Mouse (Mus musculus) forebrain, postnatal 0 days (tissue): ENCODE data around the gene Slc8a1. TPM values are rescaled to one million over a fixed set of nuclear protein-coding genes. Genes with fewer than 3 reads are reported as not detected.

Experiments used
- ATAC-seq: fragments of 200-750 bp; cut with Nextera tagmentation; 2 replicates; pipeline ENCODE4 v1.8.0; 2017; ENCODE audit warnings: mild to moderate bottlenecking, moderate library complexity
- DNase-seq: peaks from one replicate; pipeline ENCODE4 v3.0.0-alpha.2; 2015
- H3K27ac ChIP-seq: fragments of 300-500 bp; sonication (generic); 2 replicates; pipeline ENCODE4 v1.5.1; 2014; ENCODE audit warnings: low read depth, mild to moderate bottlenecking, antibody characterized with exemption, low read length, moderate library complexity, mixed read lengths
- H3K27me3 ChIP-seq: fragments of 300-500 bp; sonication (generic); 2 replicates; pipeline ENCODE4 v1.6.1; 2014; ENCODE audit warnings: mild to moderate bottlenecking, low read length, mixed read lengths; ENCODE audit not compliant: insufficient read depth
- H3K36me3 ChIP-seq: fragments of 300-500 bp; sonication (generic); 2 replicates; pipeline ENCODE4 v1.6.1; 2014; ENCODE audit warnings: mild to moderate bottlenecking, moderate library complexity; ENCODE audit not compliant: insufficient read depth
- H3K4me1 ChIP-seq: fragments of 300-500 bp; sonication (generic); 2 replicates; pipeline ENCODE4 v1.6.1; 2014; ENCODE audit warnings: antibody characterized with exemption; ENCODE audit not compliant: insufficient read depth
- H3K4me2 ChIP-seq: fragments of 300-500 bp; sonication (generic); 2 replicates; pipeline ENCODE4 v1.6.1; 2014; ENCODE audit warnings: low read depth, mild to moderate bottlenecking, moderate library complexity
- H3K4me3 ChIP-seq: fragments of 300-500 bp; sonication (generic); 2 replicates; pipeline ENCODE4 v1.5.1; 2014; ENCODE audit warnings: low read depth, low read length, mixed read lengths
- H3K9ac ChIP-seq: fragments of 300-500 bp; sonication (generic); 2 replicates; pipeline ENCODE4 v1.6.1; 2014; ENCODE audit warnings: mild to moderate bottlenecking
- H3K9me3 ChIP-seq: fragments of 300-500 bp; sonication (generic); 2 replicates; pipeline ENCODE4 v1.6.1; 2016; ENCODE audit warnings: low read length
- CTCF ChIP-seq: sonication (generic); IDR thresholded peaks from 2 replicates; pipeline ENCODE4 v1.5.1; 2016; ENCODE audit warnings: antibody characterized with exemption, control low read depth, low read depth
- WGBS: fragments of 180-500 bp; shearing (Covaris S2); extraction: QIAGEN DNeasy Blood & Tissue Kit; methylation state at CpG from one replicate; pipeline ENCODE4 v1.1.7; 2014; 5-methylcytosine and 5-hydroxymethylcytosine counted together
- polyA plus RNA-seq: library from polyadenylated mRNA; unstranded; fragments of >200 nt; fragmentation: Nextera tagmentation; extraction: Ambion mirVana; gene quantifications from 2 replicates; pipeline ENCODE4 v1.2.1, GENCODE M21; 2015
- total RNA-seq: library from RNA; depleted of rRNA; stranded (reverse); fragments of >200 nt; gene quantifications from 2 replicates; pipeline ENCODE4 v1.2.3, GENCODE M21; 2014

The Slc8a1 gene
- total and polyA plus RNA-seq, 2 experiments from 2014 or later, result 16.9 to 143 TPM

DNA sequence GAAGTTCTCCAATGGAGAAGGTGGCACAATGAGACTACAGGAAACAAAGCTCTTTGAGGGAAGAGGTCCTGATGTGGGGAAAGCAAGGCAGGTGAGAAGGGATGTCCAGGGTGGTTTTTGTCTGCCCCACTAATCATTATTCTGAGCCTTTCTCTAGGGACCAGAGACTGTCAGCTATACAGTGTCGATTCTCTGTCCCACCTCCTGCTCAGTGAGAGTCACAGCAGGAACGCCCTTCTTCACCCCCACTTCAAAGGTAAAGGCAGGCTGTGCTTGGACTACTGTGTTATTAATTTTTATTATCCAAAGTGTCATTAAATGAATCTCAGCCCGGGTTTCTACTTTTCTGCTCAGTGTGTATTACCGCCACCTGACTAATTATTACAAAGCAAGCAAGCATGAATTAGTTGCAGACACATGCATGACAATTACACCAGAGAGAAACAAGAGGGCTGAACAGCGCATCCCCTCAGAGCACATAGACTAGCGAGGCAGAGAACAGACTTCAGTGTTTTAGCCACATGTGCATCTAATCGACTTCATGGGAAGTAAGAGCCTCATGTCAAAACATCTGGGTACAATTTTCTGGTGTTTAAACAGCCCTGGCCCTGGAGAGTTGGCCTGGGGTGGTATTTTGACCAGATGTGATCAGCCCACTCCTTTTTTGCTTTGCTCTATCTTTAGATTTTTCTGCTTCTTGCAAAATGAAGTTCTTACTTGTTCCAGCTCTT, 402.0 kb downstream of the Slc8a1 start:
- no peaks in the 10 kb centered on the region for H3K4me1 ChIP-seq
- WGBS, result 55% methylated on average over 7 of the region's 7 CpGs

DNA sequence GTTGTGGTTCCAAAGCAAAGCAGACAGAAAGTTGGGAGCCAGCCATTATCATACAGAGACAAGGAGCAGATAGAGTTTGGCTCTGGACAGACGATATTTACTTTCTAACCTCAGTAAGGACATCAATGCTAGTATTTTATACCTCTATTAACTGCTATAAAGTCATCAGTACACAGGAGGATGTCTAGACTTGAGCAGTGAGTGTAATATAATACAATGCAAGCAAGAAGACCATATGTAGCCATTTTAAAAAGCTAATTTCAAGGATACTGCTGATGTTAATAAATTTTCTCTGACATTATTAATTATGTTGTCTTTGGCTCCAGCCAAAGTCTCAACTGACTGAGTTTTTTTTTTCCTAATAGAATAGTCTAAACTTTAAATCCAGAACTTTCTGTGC, 402.7 kb downstream of the Slc8a1 start:
- Histone ChIP-seq H3K9ac (no peak overlapping the region), H3K9me3 (no peaks in the 10 kb centered on the region), H3K4me3 (no peak overlapping the region), H3K27ac (no peak overlapping the region), H3K36me3 (no peaks in the 10 kb centered on the region), H3K4me1 (no peaks in the 10 kb centered on the region), H3K4me2 (no peak overlapping the region), H3K27me3 (no peaks in the 10 kb centered on the region)
- no peak for TF ChIP-seq CTCF
- DNase-seq (no peak), ATAC-seq (no peak)
- 43% methylated on average over 1 of the region's 1 CpGs for WGBS

More for the DNA sequence above, 402.0 kb downstream of the Slc8a1 start:
- Histone ChIP-seq H3K36me3 (no peaks in the 10 kb centered on the region), H3K4me3 (no peak overlapping the region), H3K27me3 (no peaks in the 10 kb centered on the region), H3K4me2 (no peak overlapping the region), H3K9ac (no peak overlapping the region), H3K9me3 (no peaks in the 10 kb centered on the region), H3K27ac (no peak overlapping the region)
- no peak for TF ChIP-seq CTCF
- ATAC-seq (no peak), DNase-seq (no peak)
